Mouse (Mus musculus): ENCODE results near the gene 3110009E18Rik. TPM values are rescaled to one million over a fixed set of nuclear protein-coding genes. Genes with fewer than 3 reads are reported as not detected.

Gene 3110009E18Rik
- polyA plus RNA-seq, 1 experiment, result 5.3 TPM

- TF ChIP-seq POLR2A (IDR thresholded peaks at IDR 0.05; ENCODE audit: borderline replicate concordance, low read depth, low read length), result no peak
- TF ChIP-seq CTCF (IDR thresholded peaks at IDR 0.05; ENCODE audit: low read depth, low read length), result no peak
- no peak overlapping the region for H3K27ac ChIP-seq (ENCODE audit: insufficient read depth, low read depth, low read length)
- H3K4me3 ChIP-seq (ENCODE audit: insufficient read depth, low read length), result no peak overlapping the region
- peaks cover 9% of the 10 kb centered on the region for H3K4me1 ChIP-seq (ENCODE audit: control insufficient read depth, insufficient read depth, low read length)
Measured at GRCm38 (mm10) chr1:120162616-120163015, 41.6 kb downstream of the 3110009E18Rik start.

DNA sequence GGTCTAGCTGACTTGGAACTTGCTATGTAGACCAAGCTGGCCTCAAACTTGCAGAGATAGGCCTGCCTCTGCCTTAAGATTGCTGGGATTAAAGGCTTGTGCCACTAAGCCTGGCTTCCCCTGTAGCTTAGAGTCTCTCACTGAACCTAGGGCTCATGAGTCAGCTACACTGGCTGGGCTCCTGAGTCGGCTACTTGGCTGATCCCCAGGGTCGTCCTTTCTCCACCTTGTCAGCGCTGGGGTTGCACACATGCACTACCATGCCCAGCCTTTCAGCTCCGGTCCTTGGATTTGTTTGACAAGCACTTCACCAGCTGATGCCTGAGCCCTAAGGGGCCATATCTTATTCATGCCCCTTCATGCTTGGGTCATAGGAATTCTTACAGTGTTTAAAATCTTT, 47.0 kb downstream of the 3110009E18Rik start:
- Histone ChIP-seq H3K4me1 (ENCODE audit: control insufficient read depth, insufficient read depth, low read length) (peaks cover 10% of the 10 kb centered on the region), H3K27ac (ENCODE audit: insufficient read depth, low read depth, low read length) (no peak overlapping the region), H3K4me3 (ENCODE audit: insufficient read depth, low read length) (no peak overlapping the region)
- TF ChIP-seq POLR2A (IDR thresholded peaks at IDR 0.05; ENCODE audit: borderline replicate concordance, low read depth, low read length) (no peak), CTCF (IDR thresholded peaks at IDR 0.05; ENCODE audit: low read depth, low read length) (no peak)

- Histone ChIP-seq H3K4me1 (ENCODE audit: control insufficient read depth, insufficient read depth, low read length) (peaks cover 10% of the 10 kb centered on the region), H3K27ac (ENCODE audit: insufficient read depth, low read depth, low read length) (no peak overlapping the region), H3K4me3 (ENCODE audit: insufficient read depth, low read length) (no peak overlapping the region)
- no peak for TF ChIP-seq POLR2A (IDR thresholded peaks at IDR 0.05; ENCODE audit: borderline replicate concordance, low read depth, low read length)
- no peak for TF ChIP-seq CTCF (IDR thresholded peaks at IDR 0.05; ENCODE audit: low read depth, low read length)
Measured at GRCm38 (mm10) chr1:120168674-120169073, 47.7 kb downstream of the 3110009E18Rik start.

GRCm38 (mm10) chr1:120170307-120170706, 49.3 kb downstream of the 3110009E18Rik start:
- TF ChIP-seq CTCF (IDR thresholded peaks at IDR 0.05; ENCODE audit: low read depth, low read length) (no peak), POLR2A (IDR thresholded peaks at IDR 0.05; ENCODE audit: borderline replicate concordance, low read depth, low read length) (no peak)
- Histone ChIP-seq H3K27ac (ENCODE audit: insufficient read depth, low read depth, low read length) (peak overlapping the region; percentile 45), H3K4me3 (ENCODE audit: insufficient read depth, low read length) (no peak overlapping the region), H3K4me1 (ENCODE audit: control insufficient read depth, insufficient read depth, low read length) (peaks cover 16% of the 10 kb centered on the region)

DNA sequence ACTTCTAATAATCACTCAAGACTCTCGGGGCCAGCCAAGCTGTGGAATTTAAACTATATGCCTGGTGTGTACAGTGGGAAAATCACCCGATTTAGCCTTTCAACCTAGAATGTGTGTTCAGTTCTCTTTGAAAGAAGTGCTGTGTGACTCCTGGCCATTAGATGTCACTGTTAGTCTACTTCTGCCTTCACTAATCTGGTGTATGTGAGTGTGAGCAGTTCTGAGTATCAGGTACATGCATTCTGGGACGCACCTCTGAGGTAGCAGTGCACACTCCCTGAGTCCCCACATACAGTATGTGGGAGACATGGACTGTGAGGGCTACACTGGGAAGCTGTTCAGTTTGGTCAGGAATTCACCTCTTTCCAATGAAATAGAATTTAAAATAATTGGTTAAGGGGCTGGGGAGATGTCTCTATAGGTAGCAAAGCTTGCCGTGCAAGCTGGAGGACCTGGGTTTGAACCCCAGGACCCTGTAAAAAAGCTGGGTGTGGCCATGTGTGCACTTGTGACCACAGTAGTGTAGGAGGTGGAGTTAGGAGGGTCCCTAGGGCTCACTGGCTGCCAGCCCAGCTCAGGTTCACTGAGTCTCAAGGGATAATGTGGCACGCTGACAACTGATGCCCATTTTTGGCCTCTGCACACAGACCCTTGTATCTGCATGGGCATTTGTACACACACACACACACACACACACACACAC, 51.0 kb downstream of the 3110009E18Rik start:
- Histone ChIP-seq H3K4me3 (ENCODE audit: insufficient read depth, low read length) (no peak overlapping the region), H3K4me1 (ENCODE audit: control insufficient read depth, insufficient read depth, low read length) (peaks cover 16% of the 10 kb centered on the region), H3K27ac (ENCODE audit: insufficient read depth, low read depth, low read length) (no peak overlapping the region)
- TF ChIP-seq POLR2A (IDR thresholded peaks at IDR 0.05; ENCODE audit: borderline replicate concordance, low read depth, low read length) (no peak), CTCF (IDR thresholded peaks at IDR 0.05; ENCODE audit: low read depth, low read length) (no peak)

DNA sequence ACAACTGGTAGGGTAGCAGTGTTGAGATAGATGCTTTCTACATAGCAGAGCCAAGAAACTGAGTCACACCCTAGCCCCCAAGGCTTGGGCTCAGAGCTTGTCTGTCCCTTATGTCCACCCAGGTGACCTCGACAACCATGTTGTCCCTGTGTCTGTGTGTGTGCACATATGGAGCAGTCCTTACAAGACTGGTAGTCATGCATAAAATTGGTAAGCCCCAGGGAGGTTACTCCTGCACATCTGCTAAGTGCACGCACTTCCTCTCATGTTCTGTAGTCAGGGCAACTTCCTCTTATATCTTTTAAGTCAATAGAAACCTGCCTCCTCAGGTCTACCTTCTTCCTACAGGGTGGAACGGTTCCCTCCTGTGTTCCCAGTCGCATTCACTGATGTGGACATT, 54.0 kb downstream of the 3110009E18Rik start:
- no peak for TF ChIP-seq CTCF (IDR thresholded peaks at IDR 0.05; ENCODE audit: low read depth, low read length)
- Histone ChIP-seq H3K4me1 (ENCODE audit: control insufficient read depth, insufficient read depth, low read length) (peaks cover 14% of the 10 kb centered on the region), H3K4me3 (ENCODE audit: insufficient read depth, low read length) (no peak overlapping the region), H3K27ac (ENCODE audit: insufficient read depth, low read depth, low read length) (no peak overlapping the region)

DNA sequence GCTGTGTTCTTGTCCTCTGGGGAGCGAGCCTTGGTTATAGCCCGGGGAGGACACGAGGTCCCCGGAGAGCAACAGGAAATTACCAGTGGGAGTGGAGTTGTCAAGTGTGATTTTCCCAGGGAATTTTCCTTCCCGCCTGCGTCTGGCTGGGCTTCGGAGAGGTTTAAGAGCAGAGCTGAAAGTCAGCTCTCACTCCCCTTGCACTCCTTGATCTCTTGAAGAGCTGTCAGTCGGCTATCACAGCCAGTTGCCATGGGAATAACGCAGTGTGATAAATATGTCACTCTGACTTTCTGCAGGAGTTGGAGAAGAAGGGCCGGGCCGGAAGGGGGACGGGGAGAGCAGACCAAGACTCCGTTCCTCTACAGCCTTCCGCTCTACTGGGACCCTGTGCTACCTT, 55.3 kb downstream of the 3110009E18Rik start:
- no peak for TF ChIP-seq POLR2A (IDR thresholded peaks at IDR 0.05; ENCODE audit: borderline replicate concordance, low read depth, low read length)
- TF ChIP-seq CTCF (IDR thresholded peaks at IDR 0.05; ENCODE audit: low read depth, low read length), result no peak
- Histone ChIP-seq H3K4me3 (ENCODE audit: insufficient read depth, low read length) (no peak overlapping the region), H3K4me1 (ENCODE audit: control insufficient read depth, insufficient read depth, low read length) (peaks cover 6% of the 10 kb centered on the region; the same call in 1 of the 2 replicates), H3K27ac (ENCODE audit: insufficient read depth, low read depth, low read length) (no peak overlapping the region)

- TF ChIP-seq POLR2A (IDR thresholded peaks at IDR 0.05; ENCODE audit: borderline replicate concordance, low read depth, low read length), result no peak
- Histone ChIP-seq H3K4me1 (ENCODE audit: control insufficient read depth, insufficient read depth, low read length) (peaks cover 6% of the 10 kb centered on the region; the same call in 1 of the 2 replicates), H3K4me3 (ENCODE audit: insufficient read depth, low read length) (no peak overlapping the region), H3K27ac (ENCODE audit: insufficient read depth, low read depth, low read length) (no peak overlapping the region)
Measured at GRCm38 (mm10) chr1:120177141-120177540, 56.2 kb downstream of the 3110009E18Rik start.

DNA sequence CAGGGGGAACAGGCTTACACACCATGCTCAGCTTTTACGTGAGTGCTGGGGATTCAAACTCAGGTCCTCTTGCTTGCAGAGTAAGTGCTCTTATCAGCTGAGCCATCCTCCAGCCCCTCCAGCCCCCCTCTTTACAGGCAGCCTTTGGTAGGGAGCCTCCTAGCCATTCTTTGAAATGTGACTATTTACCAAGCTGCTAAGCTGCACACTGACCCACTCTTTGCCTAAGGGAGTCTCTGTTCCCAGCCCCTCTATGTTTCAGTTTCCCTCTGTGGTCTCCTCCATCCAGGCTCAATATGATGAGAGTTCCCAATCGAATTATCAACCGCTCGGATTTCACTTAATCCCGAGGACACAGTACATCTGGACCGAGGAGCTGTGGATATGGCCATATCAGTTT, 65.2 kb downstream of the 3110009E18Rik start:
- TF ChIP-seq CTCF (IDR thresholded peaks at IDR 0.05; ENCODE audit: low read depth, low read length), result no peak
- no peak for TF ChIP-seq POLR2A (IDR thresholded peaks at IDR 0.05; ENCODE audit: borderline replicate concordance, low read depth, low read length)
- Histone ChIP-seq H3K4me1 (ENCODE audit: control insufficient read depth, insufficient read depth, low read length) (no peaks in the 10 kb centered on the region), H3K4me3 (ENCODE audit: insufficient read depth, low read length) (no peak overlapping the region), H3K27ac (ENCODE audit: insufficient read depth, low read depth, low read length) (no peak overlapping the region)

DNA sequence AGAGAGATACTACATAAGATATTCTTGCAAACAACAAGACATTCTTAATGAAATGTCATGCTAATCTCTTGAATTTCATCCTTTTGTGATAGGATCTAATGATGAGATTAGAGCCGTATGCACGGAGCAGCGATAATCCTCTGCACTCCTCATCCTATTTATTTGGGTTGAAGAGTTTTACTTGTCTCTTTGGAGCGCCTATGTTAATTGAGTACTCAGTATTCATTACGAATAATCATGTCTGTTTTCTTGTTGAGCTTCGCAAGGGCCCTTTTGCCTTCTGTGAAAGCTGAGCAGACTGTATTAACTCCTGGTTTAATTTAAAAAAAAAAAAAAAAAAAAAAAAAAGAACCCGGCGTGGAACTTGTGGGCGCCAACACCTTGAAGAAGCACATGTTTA, 65.7 kb downstream of the 3110009E18Rik start:
- H3K4me1 ChIP-seq (ENCODE audit: control insufficient read depth, insufficient read depth, low read length), result no peaks in the 10 kb centered on the region
- no peak overlapping the region for H3K27ac ChIP-seq (ENCODE audit: insufficient read depth, low read depth, low read length)
- TF ChIP-seq POLR2A (IDR thresholded peaks at IDR 0.05; ENCODE audit: borderline replicate concordance, low read depth, low read length) (no peak), CTCF (IDR thresholded peaks at IDR 0.05; ENCODE audit: low read depth, low read length) (no peak)
- no peak overlapping the region for H3K4me3 ChIP-seq (ENCODE audit: insufficient read depth, low read length)

Measured in bone marrow macrophage, adult 2 months (primary cell).